Mouse (Mus musculus) CH12.LX (cell line): Measurements from ENCODE around the gene Rbms1. TPM values are rescaled to one million over a fixed set of nuclear protein-coding genes. Genes with fewer than 3 reads are reported as not detected.

Experiments used
- DNase-seq: peaks from one replicate; pipeline ENCODE4 v3.0.0-alpha.2; 2013; ENCODE audit errors: extremely low read depth
- H3K27ac ChIP-seq: 2 replicates; pipeline ENCODE4 v1.5.1; 2012; ENCODE audit warnings: low read depth, mild to moderate bottlenecking, control low read depth, moderate library complexity; ENCODE audit not compliant: insufficient read depth
- H3K27me3 ChIP-seq: replicated peaks from 2 replicates; pipeline ENCODE3; 2012; ENCODE audit warnings: inconsistent platforms
- H3K36me3 ChIP-seq, 2 experiments: replicated peaks in 1 of 2; 2 replicates each; pipeline versions ENCODE3 to v1.6.1; 2012; ENCODE audit warnings: inconsistent platforms in 1 of 2, low read length in 1 of 2, mild to moderate bottlenecking in 1 of 2, mixed read lengths in 1 of 2, moderate library complexity in 1 of 2; ENCODE audit not compliant: control insufficient read depth in 1 of 2, insufficient read depth in 1 of 2
- H3K4me1 ChIP-seq, 2 experiments: 2 replicates each; pipeline ENCODE4 v1.6.1; 2012; ENCODE audit warnings: inconsistent platforms in 1 of 2, moderate library complexity in 1 of 2; ENCODE audit not compliant: insufficient read depth in 2 of 2, control insufficient read depth in 1 of 2
- H3K4me2 ChIP-seq: 2 replicates; pipeline ENCODE4 v1.6.1; 2012; ENCODE audit warnings: low read depth, mild to moderate bottlenecking, control low read depth; ENCODE audit not compliant: poor library complexity, insufficient read depth, severe bottlenecking
- H3K4me3 ChIP-seq, 3 experiments: fragments of 150-350 bp in 1 of 3; sonication (generic) in 1 of 3; replicated peaks in 1 of 3; 2 replicates each; pipeline versions ENCODE3 to v1.5.1; 2011 to 2012; ENCODE audit warnings: low read depth in 2 of 3, low read length in 2 of 3, mild to moderate bottlenecking in 2 of 3, moderate library complexity in 2 of 3, control low read depth in 1 of 3, improper control_type of control experiment in 1 of 3, inconsistent platforms in 1 of 3, mixed read lengths in 1 of 3; ENCODE audit not compliant: poor library complexity in 1 of 3
- H3K79me2 ChIP-seq: replicated peaks from 2 replicates; pipeline ENCODE4 v1.6.1; 2012; ENCODE audit warnings: mild to moderate bottlenecking, moderate library complexity; ENCODE audit not compliant: control insufficient read depth, poor library complexity, insufficient read depth, severe bottlenecking; ENCODE audit errors: extremely low read depth
- H3K9ac ChIP-seq: 2 replicates; pipeline ENCODE4 v1.6.1; 2012; ENCODE audit warnings: low read depth, mild to moderate bottlenecking, control low read depth, moderate library complexity; ENCODE audit not compliant: insufficient read depth
- H3K9me3 ChIP-seq: replicated peaks from 2 replicates; pipeline ENCODE3; 2012; ENCODE audit warnings: low read length, inconsistent platforms, mixed read lengths
- BHLHE40 ChIP-seq: IDR thresholded peaks from 2 replicates; pipeline ENCODE4 v1.6.1; 2011; ENCODE audit warnings: mild to moderate bottlenecking, low read depth, low read length, improper control_type of control experiment
- E2F4 ChIP-seq: IDR thresholded peaks from 2 replicates; pipeline ENCODE4 v1.6.1; 2011; ENCODE audit warnings: low read depth, low read length, improper control_type of control experiment; ENCODE audit not compliant: insufficient replicate concordance
- ELF1 ChIP-seq: IDR thresholded peaks from 2 replicates; pipeline ENCODE4 v1.6.1; 2014; ENCODE audit warnings: low read depth, mild to moderate bottlenecking, inconsistent platforms, low read length, improper control_type of control experiment
- EP300 ChIP-seq: IDR thresholded peaks from 2 replicates; pipeline ENCODE4 v1.6.1; 2011; ENCODE audit warnings: low read length, improper control_type of control experiment
- ETS1 ChIP-seq: conservative IDR thresholded peaks from 2 replicates; pipeline ENCODE4 v1.6.1; 2012; ENCODE audit warnings: low read depth, mild to moderate bottlenecking, inconsistent platforms, low read length, improper control_type of control experiment, moderate library complexity
- IRF4 ChIP-seq: IDR thresholded peaks from 2 replicates; pipeline ENCODE4 v1.6.1; 2014; ENCODE audit warnings: low read depth, mild to moderate bottlenecking, inconsistent platforms, low read length, improper control_type of control experiment
- JUND ChIP-seq: conservative IDR thresholded peaks from 2 replicates; pipeline ENCODE4 v1.6.1; 2011; ENCODE audit warnings: low read depth, low read length, improper control_type of control experiment
- MAFK ChIP-seq: IDR thresholded peaks from 2 replicates; pipeline ENCODE4 v1.6.1; 2011; ENCODE audit warnings: low read length, improper control_type of control experiment; ENCODE audit not compliant: insufficient replicate concordance
- MAX ChIP-seq: IDR thresholded peaks from 2 replicates; pipeline ENCODE4 v1.6.1; 2011; ENCODE audit warnings: low read length, improper control_type of control experiment
- MYC ChIP-seq: IDR thresholded peaks from 2 replicates; pipeline ENCODE4 v1.6.1; 2011; ENCODE audit warnings: low read depth, mild to moderate bottlenecking, improper control_type of control experiment, low read length
- NELFE ChIP-seq: IDR thresholded peaks from 2 replicates; pipeline ENCODE4 v1.6.1; 2011; ENCODE audit warnings: low read depth, low read length, improper control_type of control experiment
- NRF1 ChIP-seq: IDR thresholded peaks from 2 replicates; pipeline ENCODE4 v1.6.1; 2014; ENCODE audit warnings: low read depth, mild to moderate bottlenecking, inconsistent platforms, low read length, improper control_type of control experiment, moderate library complexity
- POLR2A ChIP-seq: IDR thresholded peaks from 2 replicates; pipeline ENCODE4 v1.6.1; 2011; ENCODE audit warnings: low read depth, mild to moderate bottlenecking, improper control_type of control experiment, low read length
- UBTF ChIP-seq: IDR thresholded peaks from 2 replicates; pipeline ENCODE4 v1.6.1; 2012; ENCODE audit warnings: low read depth, mild to moderate bottlenecking, inconsistent platforms, low read length, improper control_type of control experiment, moderate library complexity
- ZC3H11A ChIP-seq: IDR thresholded peaks from 2 replicates; pipeline ENCODE4 v1.6.1; 2012; ENCODE audit warnings: low read depth, mild to moderate bottlenecking, inconsistent platforms, low read length, improper control_type of control experiment
- ZMIZ1 ChIP-seq: IDR thresholded peaks from 2 replicates; pipeline ENCODE4 v1.6.1; 2012; ENCODE audit warnings: low read depth, mild to moderate bottlenecking, inconsistent platforms, low read length, improper control_type of control experiment
- dilution Hi-C: fragments of 300-500 bp; cut with MboI; formaldehyde crosslinking; loops from 2 replicates; pipeline ENCODE4 v1.14.3; 2020; ENCODE audit warnings: low sequenced_read_pairs; ENCODE audit not compliant: extremely low pct_unique_long_range_greater_than_20kb, extremely low pct_ligation_motif_present
- in situ Hi-C: fragments of 300-500 bp; cut with MboI; formaldehyde crosslinking; loops from 3 replicates; pipeline ENCODE4 v1.14.3; 2019; ENCODE audit warnings: low sequenced_read_pairs, low pct_ligation_motif_present, low pct_unique_long_range_greater_than_20kb, mixed read lengths
- polyA plus RNA-seq: library from polyadenylated mRNA; unstranded; fragments of >175 nt; gene quantifications from 2 replicates; pipeline ENCODE4 v1.2.1, GENCODE M21; 2012; ENCODE audit warnings: low read depth; ENCODE audit not compliant: insufficient read length
- total RNA-seq, 2 experiments: library from RNA; depleted of rRNA; stranded (reverse); fragments of 300-350 nt in 1 of 2; fragments of >200 nt in 1 of 2; gene quantifications; 2 replicates each; pipeline ENCODE4 v1.2.3; 2012 to 2014

Rbms1 gene
- total and polyA plus RNA-seq, 3 experiments = 10.6 to 33.9 (median 12.6) TPM

DNA sequence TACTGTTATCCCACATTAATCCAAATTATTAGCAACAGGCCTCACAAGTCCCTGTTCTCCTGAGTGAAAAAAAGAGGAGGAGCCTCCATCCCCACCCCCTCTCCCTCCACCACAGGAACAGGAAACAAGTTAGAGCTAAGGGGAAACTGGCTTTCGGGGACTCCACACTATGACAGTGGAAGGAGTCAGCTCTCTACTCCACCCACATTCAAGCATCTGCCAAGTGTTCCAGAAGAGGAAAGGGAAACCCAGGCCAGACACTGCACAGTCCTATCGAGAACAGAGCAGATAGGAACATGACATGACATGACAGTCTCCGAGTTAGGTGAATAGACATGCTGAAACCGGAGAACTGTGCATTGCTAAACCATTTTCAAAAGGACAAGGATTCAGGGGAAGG, 108.0 kb downstream of the Rbms1 start:
- H3K4me1 ChIP-seq = peaks cover 5 to 56% of the 10 kb centered on the region in 2 experiments; a peak in 3 of 4 replicates
- peak overlapping the region in 1 of 3 experiments; percentile 18 for H3K4me3 ChIP-seq
- TF ChIP-seq UBTF (no peak), EP300 (no peak; the same call in 1 of the 2 replicates), ZMIZ1 (no peak), JUND (no peak), NELFE (no peak), IRF4 (no peak), ELF1 (no peak), ETS1 (no peak), NRF1 (no peak)
- H3K79me2 ChIP-seq = no peaks in the 10 kb centered on the region
- in situ Hi-C loops (no loop called here), dilution Hi-C loops (no loop called here)
- H3K27me3 ChIP-seq = no peaks in the 10 kb centered on the region
- H3K27ac ChIP-seq = no peak overlapping the region
- no peak overlapping the region; the same call in 1 of the 2 replicates for H3K4me2 ChIP-seq
- peaks cover 0 to 24% of the 10 kb centered on the region in 2 experiments for H3K36me3 ChIP-seq
- no peaks in the 10 kb centered on the region for H3K9me3 ChIP-seq
- no peak overlapping the region for H3K9ac ChIP-seq
- peak; percentile 53 for DNase-seq

DNA sequence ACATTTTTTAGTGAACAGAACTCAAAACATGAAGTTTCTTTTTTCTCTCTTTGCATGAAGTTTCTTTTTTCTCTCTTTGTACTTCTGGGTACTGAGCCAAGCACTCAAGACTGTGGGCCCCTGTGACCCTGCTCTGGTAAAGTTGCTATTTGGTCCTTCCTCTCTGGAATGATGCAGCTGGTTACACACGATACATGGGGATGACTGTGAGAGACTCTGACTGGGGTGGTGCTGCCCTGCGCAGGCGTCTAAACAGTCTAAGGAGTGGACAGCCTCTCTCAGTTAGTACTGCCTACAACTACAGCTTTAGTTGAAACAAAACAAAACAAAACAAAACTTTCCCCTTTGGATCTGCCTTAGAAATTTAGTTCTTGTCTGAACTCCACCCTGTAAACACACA, 111.1 kb downstream of the Rbms1 start:
- Histone ChIP-seq H3K9ac (no peak overlapping the region), H3K4me1 (peaks cover 5 to 77% of the 10 kb centered on the region in 2 experiments; a peak in 3 of 4 replicates), H3K27ac (no peak overlapping the region), H3K79me2 (no peaks in the 10 kb centered on the region), H3K4me3 (no peak overlapping the region), H3K4me2 (peak overlapping the region; percentile 10; the same call in 1 of the 2 replicates), H3K27me3 (no peaks in the 10 kb centered on the region), H3K36me3 (peaks cover 0 to 4% of the 10 kb centered on the region in 2 experiments), H3K9me3 (no peaks in the 10 kb centered on the region)
- dilution Hi-C loops = no loop called here
- TF ChIP-seq MYC (no peak), NELFE (no peak), MAFK (no peak), NRF1 (peak; percentile 65), ETS1 (no peak)
- DNase-seq = peak; percentile 37
- in situ Hi-C loops = no loop called here

DNA sequence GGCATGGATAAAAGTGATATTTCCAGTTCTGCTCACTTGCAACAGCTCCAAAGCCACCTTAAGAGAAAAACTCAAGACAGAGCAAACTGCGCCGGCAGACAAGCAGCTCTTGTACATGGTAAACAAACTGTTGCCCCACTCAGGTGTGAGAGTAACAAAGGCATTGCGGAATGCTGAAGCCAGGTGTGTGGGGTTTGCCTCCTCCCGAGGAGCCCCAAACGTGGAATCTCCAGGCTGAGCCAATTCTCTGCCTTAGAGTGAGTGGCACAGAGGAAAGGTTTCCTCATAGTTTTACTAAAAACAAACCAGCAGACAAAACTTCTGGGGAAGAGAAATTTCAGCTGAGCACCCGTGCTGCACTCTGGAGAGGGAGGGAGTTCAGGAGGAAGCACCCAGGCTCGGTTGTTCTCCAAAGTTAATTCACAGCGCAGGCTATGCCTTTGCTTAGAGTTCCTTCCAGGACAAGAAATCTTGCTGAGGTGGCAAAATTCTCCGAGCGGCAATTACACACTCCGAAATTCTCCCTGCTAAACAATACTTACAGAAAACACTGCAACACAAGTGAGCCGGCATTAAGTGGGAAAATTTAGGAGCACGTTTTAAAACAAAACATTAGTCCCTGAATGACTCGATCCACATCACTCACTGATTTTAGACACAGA, 111.8 kb downstream of the Rbms1 start:
- Histone ChIP-seq H3K79me2 (no peaks in the 10 kb centered on the region), H3K9ac (no peak overlapping the region), H3K4me3 (no peak overlapping the region), H3K4me2 (no peak overlapping the region), H3K9me3 (no peaks in the 10 kb centered on the region), H3K27me3 (no peaks in the 10 kb centered on the region), H3K27ac (no peak overlapping the region), H3K4me1 (peaks cover 5 to 77% of the 10 kb centered on the region in 2 experiments; a peak in 3 of 4 replicates), H3K36me3 (peaks cover 0 to 4% of the 10 kb centered on the region in 2 experiments)
- TF ChIP-seq ZC3H11A = no peak
- TF ChIP-seq ETS1 = peak; percentile 44; the same call in 1 of the 2 replicates
- TF ChIP-seq POLR2A = no peak
- TF ChIP-seq MAX = no peak
- TF ChIP-seq E2F4 = no peak
- no peak for TF ChIP-seq JUND
- TF ChIP-seq BHLHE40 = peak; percentile 84
- TF ChIP-seq MAFK = peak; percentile 89
- no peak for DNase-seq
- dilution Hi-C loops (no loop called here), in situ Hi-C loops (no loop called here)
